Mouse (Mus musculus) liver, embryonic 13.5 days (tissue): Measurements from ENCODE around the gene Plpp1. TPM values are rescaled to one million over a fixed set of nuclear protein-coding genes. Genes with fewer than 3 reads are reported as not detected.

Experiments
- ATAC-seq: fragments of 200-750 bp; cut with Nextera tagmentation; 2 replicates; pipeline ENCODE4 v1.8.0; 2017; ENCODE audit warnings: low read depth, mild to moderate bottlenecking, moderate number of reproducible peaks, moderate library complexity
- DNase-seq: peaks from one replicate; pipeline ENCODE4 v3.0.0; 2022
- H3K27ac ChIP-seq: fragments of 300-500 bp; sonication (generic); 2 replicates; pipeline ENCODE4 v1.5.1; 2015; ENCODE audit warnings: moderate library complexity, mild to moderate bottlenecking, inconsistent platforms
- H3K27me3 ChIP-seq: fragments of 300-500 bp; sonication (generic); 2 replicates; pipeline ENCODE4 v1.6.1; 2015; ENCODE audit warnings: mild to moderate bottlenecking, inconsistent platforms
- H3K36me3 ChIP-seq: fragments of 300-500 bp; sonication (generic); 2 replicates; pipeline ENCODE4 v1.6.1; 2015; ENCODE audit warnings: mild to moderate bottlenecking, inconsistent platforms
- H3K4me1 ChIP-seq: fragments of 300-500 bp; sonication (generic); replicated peaks from 2 replicates; pipeline ENCODE4 v1.6.1; 2015; ENCODE audit warnings: inconsistent platforms
- H3K4me2 ChIP-seq: fragments of 300-500 bp; sonication (generic); 2 replicates; pipeline ENCODE4 v1.6.1; 2015; ENCODE audit warnings: inconsistent platforms, mild to moderate bottlenecking, moderate library complexity
- H3K4me3 ChIP-seq: fragments of 300-500 bp; sonication (generic); replicated peaks from 2 replicates; pipeline ENCODE4 v1.5.1; 2015; ENCODE audit warnings: mild to moderate bottlenecking, inconsistent platforms
- H3K9ac ChIP-seq: fragments of 300-500 bp; sonication (generic); 2 replicates; pipeline ENCODE4 v1.6.1; 2015; ENCODE audit warnings: mild to moderate bottlenecking, inconsistent platforms
- H3K9me3 ChIP-seq: fragments of 300-500 bp; sonication (generic); replicated peaks from 2 replicates; pipeline ENCODE4 v1.6.1; 2016; ENCODE audit warnings: inconsistent platforms
- WGBS: fragments of 180-500 bp; shearing (Covaris S2); methylation state at CpG from one replicate; pipeline ENCODE4 v1.1.7; 2015; ENCODE audit not compliant: insufficient replicate concordance; 5-methylcytosine and 5-hydroxymethylcytosine counted together
- polyA plus RNA-seq: library from polyadenylated mRNA; unstranded; fragments of >200 nt; fragmentation: Nextera tagmentation; extraction: Ambion mirVana; gene quantifications from 2 replicates; pipeline ENCODE4 v1.2.1, GENCODE M21; 2015

Plpp1 gene
- polyA plus RNA-seq, 1 experiment from 2014 or later, result 31.8 TPM

- H3K27me3 ChIP-seq, result 0 out of 2 replicates have a peak, but pooled peaks cover 3% of the 10 kb centered on the region
- H3K4me1 ChIP-seq, result peaks cover 41% of the 10 kb centered on the region
- H3K9ac ChIP-seq, result peak overlapping the region; percentile 18; the same call in 1 of the 2 replicates
- no peaks in the 10 kb centered on the region for H3K9me3 ChIP-seq
- ATAC-seq, result no peak
- 3% methylated on average over 1 of the region's 1 CpGs for WGBS
- H3K36me3 ChIP-seq, result no peaks in the 10 kb centered on the region
- H3K4me2 ChIP-seq, result no peak overlapping the region
- no peak for DNase-seq
- no peak overlapping the region for H3K4me3 ChIP-seq
- H3K27ac ChIP-seq, result 0 out of 2 replicates have a peak overlapping the region, but pooled peaks have one; percentile 14
Observed at GRCm38 (mm10) chr13:112760538-112760881, 40.1 kb upstream of the Plpp1 start.

- ATAC-seq (no peak), DNase-seq (no peak)
- peaks cover 36% of the 10 kb centered on the region for H3K4me1 ChIP-seq
- 12% methylated on average over 1 of the region's 1 CpGs for WGBS
- no peak overlapping the region for H3K4me2 ChIP-seq
- H3K9me3 ChIP-seq, result no peaks in the 10 kb centered on the region
- H3K36me3 ChIP-seq, result no peaks in the 10 kb centered on the region
- no peak overlapping the region for H3K9ac ChIP-seq
- no peak overlapping the region for H3K4me3 ChIP-seq
- H3K27ac ChIP-seq, result no peak overlapping the region
- H3K27me3 ChIP-seq, result 0 out of 2 replicates have a peak, but pooled peaks cover 3% of the 10 kb centered on the region
Observed at GRCm38 (mm10) chr13:112761787-112762186, 38.8 kb upstream of the Plpp1 start.

- Histone ChIP-seq H3K4me2 (no peak overlapping the region), H3K4me1 (peaks cover 36% of the 10 kb centered on the region), H3K9me3 (peaks cover 5% of the 10 kb centered on the region; the same call in 1 of the 2 replicates), H3K27me3 (0 out of 2 replicates have a peak, but pooled peaks cover 3% of the 10 kb centered on the region), H3K36me3 (no peaks in the 10 kb centered on the region), H3K27ac (peak overlapping the region; percentile 29; the same call in 1 of the 2 replicates), H3K9ac (no peak overlapping the region), H3K4me3 (no peak overlapping the region)
- ATAC-seq (no peak), DNase-seq (no peak)
- 80% methylated on average over 4 of the region's 4 CpGs for WGBS
Observed at GRCm38 (mm10) chr13:112762548-112762947, 38.0 kb upstream of the Plpp1 start.

GRCm38 (mm10) chr13:112763531-112764091 lies 37.0 kb upstream of the Plpp1 start:
- Histone ChIP-seq H3K4me2 (no peak overlapping the region), H3K9me3 (peaks cover 5% of the 10 kb centered on the region; the same call in 1 of the 2 replicates), H3K27me3 (0 out of 2 replicates have a peak, but pooled peaks cover 3% of the 10 kb centered on the region), H3K27ac (0 out of 2 replicates have a peak overlapping the region, but pooled peaks have one; percentile 25), H3K4me1 (peaks cover 35% of the 10 kb centered on the region), H3K4me3 (no peak overlapping the region), H3K36me3 (no peaks in the 10 kb centered on the region), H3K9ac (no peak overlapping the region)
- peak; percentile 69 for DNase-seq
- ATAC-seq, result peak; percentile 57
- WGBS, result 51% methylated on average over 10 of the region's 10 CpGs

GRCm38 (mm10) chr13:112764556-112764955 lies 36.0 kb upstream of the Plpp1 start:
- Histone ChIP-seq H3K36me3 (no peaks in the 10 kb centered on the region), H3K4me1 (peaks cover 28% of the 10 kb centered on the region), H3K4me3 (no peak overlapping the region), H3K9ac (no peak overlapping the region), H3K27me3 (0 out of 2 replicates have a peak, but pooled peaks cover 3% of the 10 kb centered on the region), H3K9me3 (peaks cover 5% of the 10 kb centered on the region; the same call in 1 of the 2 replicates), H3K27ac (0 out of 2 replicates have a peak overlapping the region, but pooled peaks have one; percentile 25), H3K4me2 (no peak overlapping the region)
- ATAC-seq, result no peak
- WGBS, result 71% methylated on average over 5 of the region's 5 CpGs
- no peak for DNase-seq

GRCm38 (mm10) chr13:112765654-112766053 lies 34.9 kb upstream of the Plpp1 start:
- ATAC-seq (no peak), DNase-seq (no peak)
- no peak overlapping the region for H3K9ac ChIP-seq
- 0 out of 2 replicates have a peak, but pooled peaks cover 3% of the 10 kb centered on the region for H3K27me3 ChIP-seq
- H3K9me3 ChIP-seq, result peaks cover 5% of the 10 kb centered on the region; the same call in 1 of the 2 replicates
- no peaks in the 10 kb centered on the region for H3K36me3 ChIP-seq
- 69% methylated on average over 3 of the region's 3 CpGs for WGBS
- H3K4me2 ChIP-seq, result no peak overlapping the region
- no peak overlapping the region for H3K4me3 ChIP-seq
- no peak overlapping the region for H3K27ac ChIP-seq
- peaks cover 18% of the 10 kb centered on the region for H3K4me1 ChIP-seq

GRCm38 (mm10) chr13:112770528-112771328 lies 29.9 kb upstream of the Plpp1 start:
- WGBS, result 57% methylated on average over 11 of the region's 11 CpGs
- H3K4me2 ChIP-seq, result no peak overlapping the region
- H3K9me3 ChIP-seq, result peaks cover 5% of the 10 kb centered on the region; the same call in 1 of the 2 replicates
- H3K36me3 ChIP-seq, result no peaks in the 10 kb centered on the region
- H3K27me3 ChIP-seq, result no peaks in the 10 kb centered on the region; the same call in 1 of the 2 replicates
- H3K4me1 ChIP-seq, result 0 out of 2 replicates have a peak, but pooled peaks cover 5% of the 10 kb centered on the region
- no peak for ATAC-seq
- no peak overlapping the region for H3K4me3 ChIP-seq
- H3K27ac ChIP-seq, result no peak overlapping the region
- no peak overlapping the region for H3K9ac ChIP-seq
- no peak for DNase-seq

GRCm38 (mm10) chr13:112771447-112772208 lies 29.0 kb upstream of the Plpp1 start:
- no peak for DNase-seq
- Histone ChIP-seq H3K4me3 (no peak overlapping the region), H3K9ac (no peak overlapping the region), H3K27me3 (no peaks in the 10 kb centered on the region; the same call in 1 of the 2 replicates), H3K27ac (no peak overlapping the region), H3K4me2 (no peak overlapping the region), H3K36me3 (no peaks in the 10 kb centered on the region), H3K4me1 (0 out of 2 replicates have a peak, but pooled peaks cover 5% of the 10 kb centered on the region), H3K9me3 (peaks cover 5% of the 10 kb centered on the region; the same call in 1 of the 2 replicates)
- ATAC-seq, result no peak
- WGBS, result 49% methylated on average over 15 of the region's 15 CpGs

- Histone ChIP-seq H3K27me3 (no peaks in the 10 kb centered on the region; the same call in none of the 2 replicates), H3K4me1 (0 out of 2 replicates have a peak, but pooled peaks cover 5% of the 10 kb centered on the region), H3K4me2 (no peak overlapping the region), H3K9ac (no peak overlapping the region), H3K27ac (no peak overlapping the region), H3K9me3 (peaks cover 2% of the 10 kb centered on the region; the same call in 1 of the 2 replicates), H3K4me3 (no peak overlapping the region), H3K36me3 (no peaks in the 10 kb centered on the region)
- DNase-seq (no peak), ATAC-seq (no peak)
- 70% methylated on average over 11 of the region's 11 CpGs for WGBS
Observed at GRCm38 (mm10) chr13:112772252-112772651, 28.3 kb upstream of the Plpp1 start.

- WGBS, result 68% methylated on average over 14 of the region's 14 CpGs
Observed at GRCm38 (mm10) chr13:112772861-112773260, 27.7 kb upstream of the Plpp1 start.

More at GRCm38 (mm10) chr13:112772861-112773260, 27.7 kb upstream of the Plpp1 start:
- Histone ChIP-seq H3K4me1 (0 out of 2 replicates have a peak, but pooled peaks cover 5% of the 10 kb centered on the region), H3K27ac (no peak overlapping the region), H3K4me2 (no peak overlapping the region), H3K36me3 (no peaks in the 10 kb centered on the region), H3K4me3 (no peak overlapping the region), H3K9me3 (no peaks in the 10 kb centered on the region), H3K27me3 (peaks cover under 1% of the 10 kb centered on the region), H3K9ac (no peak overlapping the region)
- DNase-seq, result no peak
- no peak for ATAC-seq
